Mouse (Mus musculus) T-helper 2 cell (primary cell): Measurements from ENCODE around the gene Exoc3l4.

ENCODE experiments used
- in situ Hi-C: fragments of 300-600 bp; cut with MboI, MseI; formaldehyde crosslinking; loops from one replicate; pipeline ENCODE4 v1.15.1; 2025; ENCODE audit warnings: high pct_unique_total_duplicates

The Exoc3l4 gene

GRCm38 (mm10) chr12:111416921-111417779, at the start of gene Exoc3l4:
Exoc3l4 (plus strand) TSS chr12:111417017.
- in situ Hi-C loops, result loop anchor here (5.0 kb wide), 2 partner anchors 40 to 100 kb away; no protein-coding TSS in a partner anchor

DNA sequence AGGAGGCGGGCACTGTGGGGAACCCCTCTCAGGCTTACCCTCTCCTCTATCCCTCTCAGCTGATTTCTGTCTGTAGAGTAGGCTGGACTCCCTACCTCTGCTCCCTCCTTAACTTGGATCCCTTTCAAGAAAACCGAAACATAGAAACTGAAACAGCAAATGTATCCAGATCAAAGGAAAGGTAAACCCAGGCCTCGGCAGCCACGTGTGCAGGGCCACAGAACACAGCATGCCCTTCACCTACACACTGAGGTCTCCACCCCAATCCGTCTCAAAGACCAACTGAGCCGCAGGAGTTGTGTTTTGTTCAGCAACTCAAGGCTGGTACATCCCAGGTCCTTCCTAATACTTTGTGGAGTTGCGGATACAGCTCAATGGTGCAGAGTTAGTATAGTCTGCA, 49.8 kb upstream of the Exoc3l4 start:
- in situ Hi-C loops, result no loop called here

DNA sequence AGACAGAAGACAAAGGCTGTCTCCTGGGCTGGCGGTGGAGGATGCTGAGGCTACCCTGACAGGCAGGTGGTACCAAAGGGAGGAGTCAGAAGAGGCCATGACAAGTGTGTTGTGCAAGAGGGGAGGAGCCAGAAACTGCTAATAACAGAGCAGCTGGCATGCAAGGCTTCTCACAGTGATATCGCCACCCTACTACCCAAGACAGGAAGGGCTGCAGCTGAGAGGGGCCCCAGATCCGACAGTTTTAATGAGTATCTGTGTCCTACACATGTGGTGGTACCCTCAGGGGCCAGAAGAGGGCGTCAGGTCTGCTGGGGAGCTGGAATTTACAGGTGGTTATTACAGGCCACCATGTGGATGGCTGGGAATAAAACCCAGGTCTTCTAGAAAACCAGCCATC, 46.6 kb upstream of the Exoc3l4 start:
- in situ Hi-C loops, result no loop called here

- in situ Hi-C loops, result no loop called here
These were observed 44.9 kb upstream of the Exoc3l4 start for GRCm38 (mm10) chr12:111371905-111372304.

DNA sequence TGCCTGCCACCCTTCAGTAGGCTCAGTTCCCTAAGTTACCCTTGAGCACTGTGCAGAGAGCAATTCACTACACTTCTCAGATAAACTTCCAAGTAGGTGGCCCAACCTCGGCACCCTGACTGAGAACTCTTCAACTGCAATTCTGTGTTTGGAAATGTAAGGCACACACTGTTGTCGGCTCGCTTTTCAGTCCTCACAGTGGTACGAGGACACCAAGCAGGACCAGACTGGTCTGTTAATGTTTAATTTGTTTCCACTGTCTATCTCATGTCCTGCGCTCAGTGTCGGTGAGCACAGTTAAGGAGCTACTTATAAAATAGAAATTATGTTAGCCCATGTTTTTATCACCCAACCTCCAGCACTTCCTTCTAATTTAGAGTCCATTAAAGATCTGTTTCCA, 43.4 kb upstream of the Exoc3l4 start:
- in situ Hi-C loops, result no loop called here

DNA sequence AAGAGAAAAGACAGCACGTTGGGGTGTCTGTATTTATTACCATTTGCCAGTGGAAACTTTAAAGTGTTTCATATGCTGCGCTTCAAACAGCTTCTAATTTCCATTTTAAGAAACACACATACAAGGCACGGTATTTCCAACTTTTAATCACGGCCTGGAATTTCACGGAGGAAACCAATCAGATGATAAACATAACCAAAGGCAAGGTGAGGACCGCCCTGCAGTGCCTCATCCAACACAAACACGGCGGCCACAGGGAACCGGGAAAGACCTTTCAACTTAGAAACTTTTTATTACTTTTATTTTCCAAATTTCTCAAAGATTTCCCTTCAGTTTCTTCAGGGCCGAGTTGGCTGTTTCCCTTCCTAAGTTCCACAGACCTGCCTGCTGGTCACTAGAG, 42.1 kb upstream of the Exoc3l4 start:
- in situ Hi-C loops, result no loop called here

DNA sequence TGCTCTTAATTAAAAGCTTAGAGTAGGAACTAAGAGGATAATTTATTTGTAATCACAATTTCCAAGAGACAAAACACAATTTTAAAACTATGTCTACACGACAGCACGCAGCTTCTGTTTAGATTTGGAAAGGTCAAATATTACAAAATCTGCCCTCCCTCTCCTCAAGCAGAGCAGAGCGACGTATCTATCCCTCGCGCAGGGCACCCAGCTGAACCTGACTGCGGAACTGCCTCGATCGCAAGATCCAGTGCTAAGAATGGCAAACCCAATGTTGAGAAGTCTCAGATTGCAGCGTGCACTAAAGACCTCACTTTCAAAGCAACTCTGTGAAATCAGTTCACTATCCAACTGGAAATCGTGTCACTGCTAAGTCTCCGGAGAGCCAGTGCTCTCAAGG, 41.3 kb upstream of the Exoc3l4 start:
- in situ Hi-C loops, result no loop called here

DNA sequence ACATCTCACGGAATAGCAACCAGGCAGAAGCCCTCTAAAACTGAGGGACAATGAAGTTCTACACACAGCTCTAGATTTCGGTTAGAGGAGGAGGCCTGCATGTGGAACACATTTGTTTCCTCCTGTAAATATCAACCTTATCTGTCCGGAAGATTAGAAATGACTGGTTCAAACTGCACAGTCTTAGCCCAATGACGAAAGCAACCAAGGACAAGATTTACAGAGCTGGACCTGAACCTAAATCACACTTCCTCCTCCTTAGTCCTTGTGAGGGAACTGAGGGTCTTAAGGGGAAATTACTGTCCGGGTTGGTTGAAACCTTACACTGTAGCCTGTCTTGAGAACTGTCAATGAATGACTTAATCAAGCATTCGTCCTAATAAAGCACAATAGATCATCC, 40.8 kb upstream of the Exoc3l4 start:
- in situ Hi-C loops, result no loop called here

DNA sequence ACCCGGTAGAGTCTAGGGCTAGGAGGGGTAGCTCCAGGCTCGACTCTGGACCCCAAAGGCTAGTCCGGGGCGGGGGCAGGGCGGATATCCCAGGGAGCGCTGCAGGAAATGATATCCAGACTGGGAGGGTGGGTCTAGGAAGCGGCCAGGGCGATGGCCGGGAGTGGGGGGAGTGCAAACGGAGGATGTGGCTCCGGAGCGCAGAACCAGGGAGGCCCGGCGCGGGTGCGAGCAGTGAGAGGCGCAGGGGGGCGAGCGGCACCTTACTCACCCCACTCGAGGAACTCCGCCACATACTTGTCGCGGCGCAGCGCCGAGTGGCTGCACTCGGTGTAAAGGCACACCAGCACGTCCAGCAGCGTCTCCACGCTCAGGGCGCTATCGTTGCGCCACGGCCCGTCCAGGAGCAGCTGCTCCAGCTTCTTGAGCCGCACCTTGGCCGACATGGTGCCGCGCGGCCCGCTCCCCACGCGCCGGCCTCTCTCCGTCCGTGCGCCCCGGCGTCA, 39.9 kb upstream of the Exoc3l4 start:
- in situ Hi-C loops, result no loop called here

DNA sequence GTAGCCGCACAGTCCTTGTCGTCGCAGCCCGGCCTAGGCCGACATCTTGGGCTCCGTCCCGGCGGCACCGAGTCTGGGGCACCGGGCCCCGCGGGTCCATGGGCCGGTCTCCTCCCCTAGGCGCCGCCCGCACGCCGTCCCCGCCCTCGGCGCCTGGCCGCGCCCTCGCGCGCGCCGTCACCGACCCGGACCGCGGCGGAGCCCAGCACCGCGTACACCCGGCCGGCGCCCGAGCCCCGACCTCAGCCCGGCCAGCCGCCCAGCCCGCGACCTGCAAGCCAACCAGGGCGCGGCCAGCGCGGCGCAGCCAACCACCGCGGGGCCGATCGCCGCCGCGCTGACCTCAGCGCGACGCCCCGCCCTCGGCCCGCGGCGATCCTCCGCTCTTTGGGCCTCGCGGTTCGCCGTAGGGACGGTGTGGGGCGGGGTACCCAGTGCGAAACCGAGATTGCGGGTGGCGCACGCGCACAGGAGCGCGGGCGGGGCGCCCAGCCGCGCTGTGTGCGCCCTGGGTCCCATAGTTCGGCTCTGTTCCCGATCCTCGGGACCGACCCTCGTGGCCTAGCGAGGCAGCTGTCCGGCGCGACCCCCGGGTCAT, 39.3 kb upstream of the Exoc3l4 start, which contains the start of gene Cdc42bpb:
TSS of gene Cdc42bpb (minus strand) at position 343 of the 598 bp plus-strand sequence.
- in situ Hi-C loops, result no loop called here

- in situ Hi-C loops, result no loop called here
These were observed 38.8 kb upstream of the Exoc3l4 start for GRCm38 (mm10) chr12:111377986-111378490.

GRCm38 (mm10) chr12:111378812-111379211, 38.0 kb upstream of the Exoc3l4 start:
- in situ Hi-C loops, result no loop called here

- in situ Hi-C loops, result no loop called here
These were observed 30.8 kb upstream of the Exoc3l4 start for GRCm38 (mm10) chr12:111385883-111386641.

- in situ Hi-C loops, result no loop called here
These were observed 30.1 kb upstream of the Exoc3l4 start for GRCm38 (mm10) chr12:111386642-111387120.

- in situ Hi-C loops, result no loop called here
These were observed 29.7 kb upstream of the Exoc3l4 start for GRCm38 (mm10) chr12:111387146-111387545.

- in situ Hi-C loops, result no loop called here
These were observed 22.8 kb upstream of the Exoc3l4 start for GRCm38 (mm10) chr12:111394008-111394407.

GRCm38 (mm10) chr12:111396997-111397396, 19.8 kb upstream of the Exoc3l4 start:
- in situ Hi-C loops, result no loop called here

DNA sequence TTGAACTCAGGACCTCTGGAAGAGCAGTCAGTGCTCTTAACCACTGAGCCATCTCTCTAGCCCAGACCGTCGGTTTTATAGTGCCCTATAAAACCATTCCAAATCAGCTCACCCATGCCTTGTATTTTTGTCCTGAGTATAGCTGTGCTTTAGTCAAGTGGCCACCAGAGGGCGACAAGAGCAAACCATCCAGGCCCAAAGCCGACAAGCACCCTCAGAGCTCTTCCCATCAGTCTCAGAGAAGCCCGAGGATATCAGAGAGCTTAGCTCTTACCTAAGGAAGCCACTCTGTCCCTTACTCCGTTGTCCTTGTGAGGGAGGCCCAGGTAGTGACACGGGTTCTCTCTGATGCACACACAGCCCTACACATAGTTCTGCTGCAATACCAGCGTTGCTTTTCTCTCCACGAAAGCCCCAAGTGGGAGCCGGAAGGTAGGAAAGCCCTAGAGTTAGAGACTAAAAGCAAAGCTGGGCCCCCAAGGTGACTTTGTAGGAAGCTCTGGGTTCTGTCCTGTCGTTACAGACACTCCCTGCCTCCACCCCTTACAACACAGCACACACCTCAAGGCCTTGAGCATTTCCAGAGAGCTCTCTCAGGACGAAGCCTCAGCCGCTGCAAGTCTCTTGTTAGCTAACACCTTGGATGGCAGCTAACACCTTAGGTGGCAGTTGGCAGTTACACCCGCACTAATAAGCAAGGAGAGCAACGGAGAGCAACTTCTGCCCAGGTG, 15.2 kb upstream of the Exoc3l4 start:
- in situ Hi-C loops, result loop anchor here (5.0 kb wide), 1 partner anchor 104 kb away; no protein-coding TSS in a partner anchor

DNA sequence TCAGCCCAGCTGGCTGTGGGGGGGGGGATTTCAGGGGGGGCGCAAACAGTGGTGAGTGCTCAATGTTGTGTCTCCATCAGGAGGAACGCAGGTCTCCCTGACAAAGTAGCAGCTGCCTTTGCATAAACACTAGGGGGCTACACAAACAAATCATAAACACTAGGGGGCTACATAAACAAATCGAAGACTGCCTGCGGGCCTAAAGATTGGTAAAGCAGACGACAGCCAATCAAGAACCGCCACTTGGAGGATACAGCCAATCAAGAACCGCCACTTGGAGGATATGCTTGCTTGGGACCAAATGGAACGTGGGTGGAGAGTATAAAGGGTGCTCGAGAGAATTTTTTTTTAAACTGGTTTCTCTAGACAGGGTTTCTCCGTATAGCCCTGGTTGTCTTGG, 11.9 kb upstream of the Exoc3l4 start:
- in situ Hi-C loops, result loop anchor here (5.0 kb wide), 1 partner anchor 108 kb away; no protein-coding TSS in a partner anchor

- in situ Hi-C loops, result no loop called here
These were observed 10.2 kb upstream of the Exoc3l4 start, which contains the start of gene Lbhd2 for GRCm38 (mm10) chr12:111406622-111407021. Lbhd2 (plus strand) TSS chr12:111406809.

DNA sequence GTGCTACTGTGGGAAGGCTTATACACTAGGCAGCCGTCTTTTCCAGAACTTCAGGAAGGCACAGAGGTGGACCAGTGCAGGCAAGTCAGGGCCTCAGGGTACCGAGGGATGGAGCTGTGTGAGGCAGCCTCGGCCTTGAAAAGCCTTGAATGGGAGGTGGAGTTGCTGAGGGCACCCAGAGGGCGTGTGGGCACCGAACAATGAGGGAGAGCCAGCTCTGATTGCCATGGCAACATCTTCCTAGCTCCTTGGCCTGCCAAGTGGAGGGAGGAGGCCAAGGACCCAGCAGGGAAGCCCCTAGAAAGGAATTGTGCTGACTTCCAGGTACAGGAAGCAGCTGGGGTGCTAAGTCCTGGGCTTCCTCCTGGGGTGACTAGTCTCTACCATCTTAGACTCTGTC, 7.2 kb upstream of the Exoc3l4 start:
- in situ Hi-C loops, result no loop called here
